Mouse (Mus musculus): ENCODE data around the gene Disp2.

GRCm38 (mm10) chr2:118802542-118803118, 23.1 kb downstream of the Disp2 start:
- TF ChIP-seq RCOR1 (IDR thresholded peaks at IDR 0.05; ENCODE audit: low read depth, low read length), result no peak
- TF ChIP-seq UBTF (IDR thresholded peaks at IDR 0.05; ENCODE audit: borderline replicate concordance, insufficient read depth, low read depth, low read length), result no peak
- TF ChIP-seq POLR2AphosphoS5 (IDR thresholded peaks at IDR 0.05; ENCODE audit: borderline replicate concordance, low read depth, low read length), result no peak
- TF ChIP-seq GABPA (IDR thresholded peaks at IDR 0.05; ENCODE audit: low read depth, low read length), result no peak
- no peak for TF ChIP-seq CTCF (IDR thresholded peaks at IDR 0.05 in 2 of 3, conservative IDR thresholded peaks at IDR 0.05 in 1 of 3; ENCODE audit: control insufficient read depth in 1 of 3, insufficient read depth in 1 of 3, low read depth in 2 of 3, low read length in 3 of 3, poor library complexity in 1 of 3, severe bottlenecking in 1 of 3)
- no peak for TF ChIP-seq USF1 (IDR thresholded peaks at IDR 0.05; ENCODE audit: low read depth, low read length)
- no peak for TF ChIP-seq TCF12 (IDR thresholded peaks at IDR 0.05; ENCODE audit: low read depth, low read length)
- TF ChIP-seq MXI1 (IDR thresholded peaks at IDR 0.05; ENCODE audit: low read depth, low read length), result no peak
- TF ChIP-seq CHD1 (IDR thresholded peaks at IDR 0.05; ENCODE audit: low read depth, low read length), result no peak

All from MEL (cell line).